Mouse (Mus musculus) neutrophil, adult 65 days (primary cell): ENCODE data around the gene Rars2. TPM values are rescaled to one million over a fixed set of nuclear protein-coding genes. Genes with fewer than 3 reads are reported as not detected.

Experiments
- total RNA-seq: library from RNA; stranded (reverse); gene quantifications from 2 replicates; pipeline ENCODE4 v1.2.4, GENCODE M21; 2023

Gene Rars2
- 6.0 and 6.6 TPM in 2 replicates for total RNA-seq

GRCm38 (mm10) chr4:34614630-34615094 lies at the start of gene Rars2, which contains the start of gene Orc3:
Gene Rars2 (plus strand): TSS chr4:34614957.
Gene Orc3 (minus strand): TSS chr4:34614944.

DNA sequence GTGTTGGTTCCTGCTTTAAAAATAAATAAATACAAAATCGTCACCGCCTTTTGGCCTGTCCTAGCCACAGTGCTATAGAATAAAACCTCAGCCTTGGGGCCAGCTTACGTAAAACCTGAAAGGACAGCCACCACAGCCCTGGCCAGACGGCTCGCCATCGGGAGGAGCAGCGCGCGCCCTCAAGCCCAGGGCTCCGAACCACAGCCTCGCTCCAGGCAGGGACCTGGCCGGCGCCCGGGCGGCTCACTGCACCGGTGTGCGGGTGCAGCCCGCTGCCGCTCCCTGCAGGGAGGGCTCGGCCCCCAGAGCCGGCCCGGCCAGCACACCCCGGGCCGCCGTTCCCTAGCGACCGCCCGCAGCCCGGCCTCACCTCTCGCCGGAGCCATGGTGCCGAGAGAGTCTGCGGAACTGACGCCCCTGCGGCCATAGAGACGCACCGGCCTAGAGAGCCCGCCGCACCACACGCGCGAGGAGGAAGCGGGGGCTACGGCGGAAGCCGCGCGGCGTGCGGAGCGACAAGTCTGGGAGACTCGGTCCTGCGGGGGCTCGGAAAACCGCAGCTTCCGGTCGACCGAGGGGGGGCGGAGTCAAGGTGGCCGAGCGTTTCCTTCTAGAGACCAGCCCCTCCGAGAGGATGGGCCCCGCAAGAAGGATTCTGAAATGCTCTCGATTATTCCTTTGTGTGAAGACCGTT lies 72.3 kb downstream of the Rars2 start, which contains the start of gene Slc35a1:
Gene Slc35a1 (minus strand): TSS at position 565 of the 694 bp plus-strand sequence.

Other genes starting within 250 kb of the Rars2 start
- gene Akirin2, start 64.0 kb upstream of the Rars2 start, total RNA-seq: 44.5 and 56.9 TPM in 2 replicates
- 31.8 and 38.9 TPM in 2 replicates for gene Orc3, start within 50 bp of the Rars2 start, total RNA-seq
- gene Slc35a1, start 72.5 kb downstream of the Rars2 start, total RNA-seq: 5.2 and 9.2 TPM in 2 replicates
- gene Cfap206, start 115.2 kb downstream of the Rars2 start, total RNA-seq: not detected in 2 replicates
- gene Gm136, start 141.3 kb downstream of the Rars2 start, total RNA-seq: not detected in 2 replicates
- gene Smim8, start 163.5 kb downstream of the Rars2 start, total RNA-seq: 6.6 and 7.5 TPM in 2 replicates